Mouse (Mus musculus) G1E (cell line): Measurements from ENCODE around the gene Cabp4.

Experiments
- CTCF ChIP-seq: IDR thresholded peaks from 2 replicates; pipeline ENCODE4 v1.5.1; 2012; ENCODE audit warnings: low read depth, low read length, inconsistent platforms, mixed read lengths
- GATA1 ChIP-seq: IDR thresholded peaks from 2 replicates; pipeline ENCODE4 v1.6.1; 2012; ENCODE audit warnings: borderline replicate concordance, low read length, inconsistent platforms, mixed read lengths
- GATA2 ChIP-seq: IDR thresholded peaks from 2 replicates; pipeline ENCODE4 v1.6.1; 2012; ENCODE audit warnings: low read depth, low read length, inconsistent platforms, borderline replicate concordance
- POLR2AphosphoS5 ChIP-seq: IDR thresholded peaks from 2 replicates; pipeline ENCODE4 v1.6.1; 2012; ENCODE audit warnings: low read depth, low read length, inconsistent platforms; ENCODE audit not compliant: insufficient replicate concordance
- TAL1 ChIP-seq: conservative IDR thresholded peaks from 2 replicates; pipeline ENCODE4 v1.6.1; 2012; ENCODE audit warnings: low read depth, low read length, inconsistent platforms, mixed read lengths

DNA sequence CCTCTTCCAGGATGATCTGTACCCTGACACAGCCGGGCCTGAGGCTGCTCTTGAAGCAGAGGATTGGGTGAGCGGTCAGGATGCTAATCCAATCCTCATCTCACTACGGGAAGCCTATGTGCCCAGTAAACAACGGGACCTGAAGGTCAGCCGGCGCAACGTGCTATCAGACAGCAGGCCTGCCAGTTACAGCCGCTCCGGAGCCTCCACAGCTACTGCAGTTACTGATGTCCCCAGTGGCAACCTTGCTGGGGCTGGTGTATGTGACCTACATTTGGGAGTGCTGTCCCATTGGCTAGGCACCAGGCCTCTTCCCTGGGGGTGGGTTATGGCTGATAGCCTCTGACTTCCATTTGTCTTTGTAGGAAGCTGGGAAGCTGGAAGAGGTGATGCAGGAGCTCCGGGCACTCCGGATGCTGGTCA is 9.4 kb upstream of the Cabp4 start, which contains the start of gene Ptprcap:
- no peak for TF ChIP-seq CTCF
- no peak for TF ChIP-seq GATA1
- no peak for TF ChIP-seq POLR2AphosphoS5
- TF ChIP-seq TAL1, result no peak
- TF ChIP-seq GATA2, result no peak
